Mouse (Mus musculus) macrophage (primary cell): Measurements from ENCODE around the gene Ice2. TPM values are rescaled to one million over a fixed set of nuclear protein-coding genes. Genes with fewer than 3 reads are reported as not detected.
A peak's percentile ranks its signal among the peaks of the same experiment; 100 is the strongest.

ENCODE experiments used
- H3K27ac ChIP-seq: fragments of 350-480 bp; formaldehyde crosslinking; 2 replicates; pipeline ENCODE4 v1.9.0; 2021
- H3K36me3 ChIP-seq: fragments of 350-480 bp; formaldehyde crosslinking; 2 replicates; pipeline ENCODE4 v1.9.0; 2021; ENCODE audit errors: inconsistent target
- H3K4me3 ChIP-seq: fragments of 350-480 bp; formaldehyde crosslinking; 2 replicates; pipeline ENCODE4 v1.9.0; 2021; ENCODE audit errors: inconsistent target
- H3K79me2 ChIP-seq: fragments of 350-480 bp; formaldehyde crosslinking; 2 replicates; pipeline ENCODE4 v1.9.0; 2021; ENCODE audit errors: inconsistent target
- WGBS: methylation state at CpG from one replicate; pipeline ENCODE4 v1.1.7; 2026; ENCODE audit warnings: inconsistent platforms; ENCODE audit not compliant: missing documents; 5-methylcytosine and 5-hydroxymethylcytosine counted together
- polyA plus RNA-seq: library from polyadenylated mRNA; stranded (reverse); fragments of 250-400 nt; gene quantifications from 3 replicates; pipeline ENCODE4 v1.2.4, GENCODE M21; 2018; ENCODE audit warnings: inconsistent platforms

Ice2 gene
- polyA plus RNA-seq, 1 experiment from 2014 or later = 5.1 TPM

GRCm38 (mm10) chr9:69439805-69440357, 42.2 kb downstream of the Ice2 start:
- Histone ChIP-seq H3K4me3 (peak overlapping the region; percentile 10; the same call in 1 of the 2 replicates), H3K27ac (peak overlapping the region; percentile 84), H3K36me3 (no peaks in the 10 kb centered on the region), H3K79me2 (no peaks in the 10 kb centered on the region)
- under 1% methylated on average over 7 of the region's 7 CpGs for WGBS

DNA sequence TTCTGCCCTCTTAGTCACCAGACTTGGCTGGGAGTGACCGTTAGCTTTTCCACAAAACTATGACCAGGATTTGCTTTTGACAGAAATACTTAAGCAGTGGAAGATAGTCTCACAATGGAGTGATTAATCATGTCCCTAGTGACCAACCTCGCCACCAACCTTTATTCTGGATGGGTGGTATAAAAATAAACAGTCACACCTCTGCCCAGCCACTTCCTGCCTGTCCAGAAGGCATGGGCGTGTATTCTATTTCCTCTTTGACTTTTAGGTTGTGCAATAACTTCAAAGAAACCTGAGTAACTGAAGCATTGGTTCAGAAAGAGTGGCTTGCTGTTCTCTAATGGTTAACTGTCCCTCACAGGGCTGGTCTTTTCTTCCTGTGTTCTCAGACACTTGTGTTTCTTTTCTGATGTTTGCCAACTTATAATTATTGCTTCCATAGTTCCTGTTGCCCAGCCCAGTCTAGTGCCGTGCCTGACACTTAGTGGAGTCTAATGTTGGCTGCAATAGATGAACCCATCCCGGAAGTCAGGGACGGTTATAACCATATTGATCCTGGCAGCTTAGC, 44.8 kb downstream of the Ice2 start:
- 11% methylated on average over 6 of the region's 6 CpGs for WGBS
- Histone ChIP-seq H3K4me3 (no peak overlapping the region), H3K27ac (peak overlapping the region; percentile 65)

GRCm38 (mm10) chr9:69443203-69443602, 45.5 kb downstream of the Ice2 start:
- WGBS = 39% methylated on average over 3 of the region's 3 CpGs
- H3K4me3 ChIP-seq = no peak overlapping the region
- H3K36me3 ChIP-seq = no peaks in the 10 kb centered on the region
- peak overlapping the region; percentile 65 for H3K27ac ChIP-seq
- H3K79me2 ChIP-seq = no peaks in the 10 kb centered on the region

More for the DNA sequence above, 44.8 kb downstream of the Ice2 start:
- no peaks in the 10 kb centered on the region for H3K36me3 ChIP-seq
- H3K79me2 ChIP-seq = no peaks in the 10 kb centered on the region

GRCm38 (mm10) chr9:69448801-69449200, 51.1 kb downstream of the Ice2 start:
- H3K4me3 ChIP-seq = no peak overlapping the region
- WGBS = 97% methylated on average over 3 of the region's 3 CpGs

DNA sequence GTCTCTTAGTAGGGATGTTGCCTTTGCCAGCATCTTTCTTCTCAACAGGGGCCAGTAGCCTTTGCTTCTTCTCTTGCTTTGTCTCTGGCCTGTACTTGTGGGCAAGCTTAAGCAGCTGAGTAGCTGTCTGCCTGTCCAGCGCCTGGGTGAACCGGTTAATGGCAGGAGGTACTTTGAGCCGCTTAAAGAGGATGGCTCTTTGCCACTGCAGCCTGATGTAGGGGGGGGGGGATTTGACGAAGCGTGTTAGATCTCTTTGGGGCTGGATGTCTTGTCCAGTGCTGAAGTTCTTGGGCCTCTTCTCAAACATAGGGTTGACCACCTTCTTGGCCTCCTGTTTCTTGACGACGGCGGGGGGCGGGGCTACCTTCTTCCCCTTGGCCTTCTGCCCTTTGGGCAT, 52.9 kb downstream of the Ice2 start:
- H3K27ac ChIP-seq = no peak overlapping the region
- H3K4me3 ChIP-seq = no peak overlapping the region
- H3K79me2 ChIP-seq = peaks cover 17% of the 10 kb centered on the region
- H3K36me3 ChIP-seq = no peaks in the 10 kb centered on the region
- 97% methylated on average over 5 of the region's 9 CpGs for WGBS

More at GRCm38 (mm10) chr9:69448801-69449200, 51.1 kb downstream of the Ice2 start:
- no peaks in the 10 kb centered on the region for H3K36me3 ChIP-seq
- no peak overlapping the region for H3K27ac ChIP-seq
- H3K79me2 ChIP-seq = no peaks in the 10 kb centered on the region

- Histone ChIP-seq H3K79me2 (peaks cover 32% of the 10 kb centered on the region), H3K36me3 (no peaks in the 10 kb centered on the region; the same call in 1 of the 2 replicates), H3K27ac (no peak overlapping the region), H3K4me3 (no peak overlapping the region)
- 92% methylated on average over 10 of the region's 10 CpGs for WGBS
These were observed 54.4 kb downstream of the Ice2 start for GRCm38 (mm10) chr9:69451886-69452810.

DNA sequence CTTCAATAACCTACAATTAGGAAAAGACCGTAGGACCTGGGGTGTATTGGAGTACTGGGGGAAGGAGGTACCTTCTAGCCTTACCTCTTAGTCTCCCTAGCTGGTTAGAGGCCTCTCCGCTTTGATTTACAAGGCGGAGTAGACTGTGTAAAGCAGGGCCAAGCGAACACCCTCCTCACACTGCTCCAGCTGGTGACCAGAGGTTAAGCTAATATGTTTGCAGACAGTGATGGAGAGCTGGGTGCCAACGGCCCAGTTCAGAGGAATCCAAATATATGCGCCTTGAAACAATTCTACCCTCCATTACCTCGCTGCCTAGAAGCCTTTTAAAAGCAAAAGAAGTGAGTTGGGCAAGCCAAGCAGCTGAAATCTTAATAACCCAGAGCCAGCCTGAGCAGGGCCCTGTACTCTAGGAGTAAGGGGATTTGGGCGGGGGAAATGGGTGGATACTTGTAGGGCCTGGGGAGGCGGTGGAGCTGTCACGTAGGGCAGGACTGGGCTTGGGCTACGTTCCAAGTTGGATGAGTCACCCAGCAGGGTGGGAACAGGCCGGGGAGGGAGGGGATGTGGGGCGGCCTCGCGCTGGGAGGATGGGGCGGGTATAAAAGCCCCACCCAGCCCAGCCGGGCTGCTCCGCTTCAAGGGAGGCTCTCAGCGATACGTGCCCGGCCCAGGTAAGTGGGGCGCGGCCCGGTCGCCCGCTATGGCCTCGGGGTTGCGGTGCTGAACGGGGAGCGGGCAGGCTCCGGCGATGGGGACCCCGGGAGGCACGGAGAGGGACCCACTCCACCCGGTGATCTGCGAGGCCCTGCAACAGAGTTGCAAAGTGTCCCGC, 55.6 kb downstream of the Ice2 start, which contains the start of gene Anxa2:
TSS of gene Anxa2 (plus strand) at position 555 of the 835 bp plus-strand sequence.
- peaks cover 44% of the 10 kb centered on the region for H3K79me2 ChIP-seq
- 18% methylated on average over 37 of the region's 37 CpGs for WGBS
- H3K36me3 ChIP-seq = no peaks in the 10 kb centered on the region; the same call in 1 of the 2 replicates
- H3K27ac ChIP-seq = peak within 1 kb of the TSS; percentile 88
- H3K4me3 ChIP-seq = peak within 1 kb of the TSS; percentile 74

DNA sequence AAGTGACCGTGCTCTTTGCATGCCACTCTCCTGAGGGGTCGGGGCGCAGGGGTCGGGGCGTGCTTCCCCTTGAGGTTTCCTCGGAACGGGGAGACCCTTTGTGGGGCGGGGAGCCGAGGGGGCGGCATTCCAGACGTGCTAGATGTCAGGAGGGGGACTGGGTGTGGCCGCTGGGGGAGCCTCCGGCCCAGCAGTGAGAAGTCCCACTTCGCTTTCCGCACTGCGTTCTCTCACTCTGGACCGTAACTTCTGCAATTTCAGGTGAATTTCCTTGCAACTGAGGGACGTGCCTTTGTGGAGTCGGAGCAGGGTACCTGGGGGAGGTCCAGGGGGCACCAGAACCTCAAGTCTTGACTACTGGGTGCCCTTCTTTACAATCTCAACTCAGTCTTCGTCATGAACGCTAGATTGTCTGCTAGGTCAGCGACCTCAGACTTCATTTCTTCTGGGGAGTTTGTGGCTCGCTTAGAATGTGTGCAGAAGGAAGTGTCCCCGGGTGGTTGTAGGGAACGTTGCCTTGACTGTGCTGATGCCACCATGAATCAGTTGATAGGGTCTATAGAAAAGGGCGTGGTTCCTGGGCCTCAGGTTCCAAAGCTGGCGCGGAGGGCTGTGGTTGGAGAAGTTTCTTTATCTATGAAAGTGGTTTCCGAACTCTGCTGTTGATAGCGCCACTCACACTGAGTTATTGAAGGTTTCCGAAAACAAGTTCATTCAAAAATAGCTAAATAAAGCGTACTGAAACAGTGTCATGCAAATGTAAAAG, 56.4 kb downstream of the Ice2 start:
- peaks cover 52% of the 10 kb centered on the region for H3K79me2 ChIP-seq
- H3K36me3 ChIP-seq = no peaks in the 10 kb centered on the region; the same call in 1 of the 2 replicates
- H3K27ac ChIP-seq = peak overlapping the region; percentile 88
- WGBS = under 1% methylated on average over 32 of the region's 32 CpGs
- peak overlapping the region; percentile 74 for H3K4me3 ChIP-seq

- H3K36me3 ChIP-seq = no peaks in the 10 kb centered on the region; the same call in 1 of the 2 replicates
- WGBS = 75% methylated on average over 2 of the region's 4 CpGs
- peak overlapping the region; percentile 88 for H3K27ac ChIP-seq
- peaks cover 58% of the 10 kb centered on the region for H3K79me2 ChIP-seq
- H3K4me3 ChIP-seq = peak overlapping the region; percentile 74
These were observed 57.0 kb downstream of the Ice2 start for GRCm38 (mm10) chr9:69454691-69455090.

- H3K4me3 ChIP-seq = peak overlapping the region; percentile 74
- 34% methylated on average over 4 of the region's 4 CpGs for WGBS
- peaks cover 65% of the 10 kb centered on the region for H3K79me2 ChIP-seq
- H3K27ac ChIP-seq = peak overlapping the region; percentile 88
- H3K36me3 ChIP-seq = peaks cover 2% of the 10 kb centered on the region; the same call in 1 of the 2 replicates
These were observed 57.7 kb downstream of the Ice2 start for GRCm38 (mm10) chr9:69455391-69455790.

DNA sequence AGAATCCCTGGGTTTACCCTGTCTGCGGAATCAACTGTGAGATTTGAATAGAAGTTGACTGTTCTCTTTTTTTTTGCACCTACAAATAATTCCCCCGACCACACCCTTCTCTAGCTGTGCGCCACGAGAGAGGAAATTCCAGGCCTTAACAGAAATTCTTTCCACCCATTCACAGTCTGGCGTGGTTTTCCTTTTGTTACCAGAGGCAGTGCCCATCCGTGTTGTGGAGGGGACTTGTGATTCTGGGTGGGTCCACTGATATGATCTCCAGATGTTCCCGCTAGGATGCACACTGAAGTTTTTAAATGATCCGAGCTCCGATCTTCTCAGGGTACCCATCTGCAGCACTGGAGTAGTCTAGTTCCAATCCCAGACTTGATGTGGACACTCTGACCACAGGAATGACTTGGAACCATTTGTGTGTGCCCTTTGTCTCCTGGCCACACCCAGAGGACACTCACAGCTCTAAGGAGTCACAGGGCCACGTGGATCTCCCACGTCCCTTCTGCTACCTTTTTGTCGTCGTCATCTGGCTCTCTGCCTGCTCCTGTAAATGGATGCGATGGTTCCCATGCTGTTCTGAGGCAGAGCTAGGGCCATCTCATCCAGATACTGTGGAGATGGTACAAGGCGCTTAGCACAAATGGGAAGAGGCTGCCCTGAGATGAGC, 58.8 kb downstream of the Ice2 start:
- peaks cover 4% of the 10 kb centered on the region; the same call in 1 of the 2 replicates for H3K36me3 ChIP-seq
- peaks cover 76% of the 10 kb centered on the region for H3K79me2 ChIP-seq
- no peak overlapping the region for H3K4me3 ChIP-seq
- no peak overlapping the region for H3K27ac ChIP-seq
- WGBS = 80% methylated on average over 15 of the region's 15 CpGs

DNA sequence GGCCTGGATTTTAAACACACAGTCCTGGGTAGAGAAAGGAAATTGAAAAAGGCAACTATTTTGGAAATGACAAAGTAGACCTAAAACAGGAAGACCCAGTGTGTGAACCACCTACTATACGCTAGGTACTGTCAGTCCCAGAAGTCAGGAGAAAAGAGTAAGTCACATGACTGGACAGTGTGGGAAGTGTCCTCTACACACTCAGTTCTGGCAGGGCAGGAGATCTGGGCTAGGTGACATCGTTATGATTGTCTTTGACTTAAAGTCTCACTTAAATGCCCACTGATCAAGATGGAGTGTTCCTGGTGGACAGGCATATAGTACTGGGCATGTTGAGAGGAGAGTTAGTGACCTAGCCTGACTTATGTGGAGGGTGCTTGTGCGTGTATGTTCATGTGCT, 59.4 kb downstream of the Ice2 start:
- Histone ChIP-seq H3K36me3 (peaks cover 4% of the 10 kb centered on the region; the same call in 1 of the 2 replicates), H3K27ac (no peak overlapping the region), H3K79me2 (peaks cover 82% of the 10 kb centered on the region), H3K4me3 (no peak overlapping the region)
- 89% methylated on average over 3 of the region's 3 CpGs for WGBS
